Comparison of ENCODE assay signal across 7 mouse cellular contexts in genomic region chr10:127339683-127340576, GRCm38 (mm10). TPM values are rescaled to one million over a fixed set of nuclear protein-coding genes. Genes with fewer than 3 reads are reported as not detected.
DNase-seq lines count a peak whose midpoint lies in the region; ATAC-seq and TF ChIP-seq lines count a peak whose summit lies in the region.

No protein-coding gene starts in this region.

- H3K36me3 ChIP-seq in forebrain, embryonic 11.5 days (ENCODE audit: control insufficient read depth, insufficient read depth, low read length): no peaks in the 10 kb centered on the region
- H3K36me3 ChIP-seq in hindbrain, embryonic 14.5 days (replicated peaks; ENCODE audit: control insufficient read depth, insufficient read depth): no peaks in the 10 kb centered on the region
- no peaks in the 10 kb centered on the region for H3K36me3 ChIP-seq in liver, postnatal 0 days (replicated peaks; ENCODE audit: insufficient read depth, low read length)
- H3K36me3 ChIP-seq in splenic B cell, adult 2 months (ENCODE audit: control insufficient read depth, insufficient read depth, low read length, poor library complexity, severe bottlenecking): no peaks in the 10 kb centered on the region

- TF ChIP-seq EP300 in liver, postnatal 0 days (IDR thresholded peaks at IDR 0.05; ENCODE audit: low read depth): no peak

- peak overlapping the region; percentile 34 for H3K4me3 ChIP-seq in forebrain, embryonic 11.5 days (ENCODE audit: low read depth, low read length)
- H3K4me3 ChIP-seq in hindbrain, embryonic 14.5 days (replicated peaks; ENCODE audit: low read length): peak overlapping the region; percentile 31
- peak overlapping the region; percentile 24 for H3K4me3 ChIP-seq in liver, postnatal 0 days (ENCODE audit: low read depth, low read length)

- peak; percentile 73 for DNase-seq in 416B (ENCODE audit: low read depth)
- peak; percentile 81 for DNase-seq in ES-CJ7 (ENCODE audit: low read depth, low spot score)
- peak; percentile 90 for DNase-seq in forebrain, embryonic 11.5 days (ENCODE audit: low spot score)
- no peak for DNase-seq in hindbrain, embryonic 14.5 days (ENCODE audit: low spot score)
- DNase-seq in liver, postnatal 0 days: peak; percentile 51
- DNase-seq in splenic B cell, adult 2 months (ENCODE audit: low read depth, low spot score): peak; percentile 37
- no peak for DNase-seq in right cerebral cortex, postnatal 36 days (ENCODE audit: low spot score in 2 of 2)

- H3K4me1 ChIP-seq in forebrain, embryonic 11.5 days (replicated peaks; ENCODE audit: control insufficient read depth, insufficient read depth, low read length): peaks cover 8% of the 10 kb centered on the region; the same call in 1 of the 2 replicates
- peaks cover 18% of the 10 kb centered on the region; the same call in 1 of the 2 replicates for H3K4me1 ChIP-seq in hindbrain, embryonic 14.5 days (replicated peaks; ENCODE audit: control insufficient read depth, insufficient read depth, low read length)
- H3K4me1 ChIP-seq in liver, postnatal 0 days (ENCODE audit: insufficient read depth): peaks cover 18% of the 10 kb centered on the region

- TF ChIP-seq CTCF in liver, postnatal 0 days (IDR thresholded peaks at IDR 0.05; ENCODE audit: low read depth): no peak

- H3K9ac ChIP-seq in forebrain, embryonic 11.5 days (ENCODE audit: low read length): peak overlapping the region; percentile 49
- H3K9ac ChIP-seq in hindbrain, embryonic 14.5 days: peak overlapping the region; percentile 31; the same call in 1 of the 2 replicates
- no peak overlapping the region; the same call in 1 of the 2 replicates for H3K9ac ChIP-seq in liver, postnatal 0 days (replicated peaks)

- peak; percentile 59 for ATAC-seq in forebrain, embryonic 11.5 days (replicated peaks; ENCODE audit: low FRiP score)
- ATAC-seq in hindbrain, embryonic 14.5 days (ENCODE audit: low FRiP score): peak; percentile 18; the same call in 1 of the 2 replicates
- no peak for ATAC-seq in liver, postnatal 0 days

- H3K27ac ChIP-seq in forebrain, embryonic 11.5 days (ENCODE audit: low read depth, low read length): peak overlapping the region; percentile 72
- peak overlapping the region; percentile 61 for H3K27ac ChIP-seq in hindbrain, embryonic 14.5 days
- no peak overlapping the region for H3K27ac ChIP-seq in liver, postnatal 0 days (ENCODE audit: low read depth)

- H3K4me2 ChIP-seq in forebrain, embryonic 11.5 days (ENCODE audit: low read depth, low read length, severe bottlenecking): peak overlapping the region; percentile 77
- H3K4me2 ChIP-seq in hindbrain, embryonic 14.5 days (replicated peaks): peak overlapping the region; percentile 52
- H3K4me2 ChIP-seq in liver, postnatal 0 days (ENCODE audit: low read depth, low read length): peak overlapping the region; percentile 70

- WGBS in forebrain, embryonic 11.5 days: under 1% methylated on average over 40 of the region's 42 CpGs
- under 1% methylated on average over 39 of the region's 42 CpGs for WGBS in hindbrain, embryonic 14.5 days
- WGBS in liver, postnatal 0 days (ENCODE audit: insufficient replicate concordance): under 1% methylated on average over 38 of the region's 42 CpGs

- no peaks in the 10 kb centered on the region for H3K9me3 ChIP-seq in forebrain, embryonic 11.5 days (ENCODE audit: control insufficient read depth, low read length)
- no peaks in the 10 kb centered on the region for H3K9me3 ChIP-seq in hindbrain, embryonic 14.5 days (ENCODE audit: control insufficient read depth, low read length)
- no peaks in the 10 kb centered on the region for H3K9me3 ChIP-seq in liver, postnatal 0 days (ENCODE audit: low read length)

- H3K27me3 ChIP-seq in forebrain, embryonic 11.5 days (ENCODE audit: control insufficient read depth, insufficient read depth, low read length): peaks cover 3% of the 10 kb centered on the region; the same call in 1 of the 2 replicates
- H3K27me3 ChIP-seq in hindbrain, embryonic 14.5 days (ENCODE audit: control insufficient read depth, insufficient read depth, low read length): peaks cover 37% of the 10 kb centered on the region
- peaks cover 40% of the 10 kb centered on the region for H3K27me3 ChIP-seq in liver, postnatal 0 days (ENCODE audit: insufficient read depth, low read length)
- H3K27me3 ChIP-seq in splenic B cell, adult 2 months (ENCODE audit: control insufficient read depth, insufficient read depth, low read length, poor library complexity, severe bottlenecking): peaks cover 3% of the 10 kb centered on the region; the same call in 1 of the 2 replicates

RNA-seq across cellular contexts. Expression of gene Gli1, which starts 1.8 kb away (rescaled TPM):
- 6.1 and 6.5 TPM in 2 replicates for polyA plus RNA-seq in forebrain, embryonic 11.5 days (2014; fragmentation: Nextera tagmentation; extraction: Ambion mirVana)
- 1.3 and 1.6 TPM in 2 replicates for polyA plus RNA-seq in hindbrain, embryonic 14.5 days (2014; fragmentation: Nextera tagmentation; extraction: Ambion mirVana)
- polyA plus RNA-seq in liver, postnatal 0 days (2015; fragmentation: Nextera tagmentation; extraction: Ambion mirVana): 0.04 TPM in 2 replicates

RNA-seq across cellular contexts. Expression of gene Inhbe, which starts 14.3 kb away (rescaled TPM):
- 0.05 and 0.07 TPM in 2 replicates for polyA plus RNA-seq in forebrain, embryonic 11.5 days (2014; fragmentation: Nextera tagmentation; extraction: Ambion mirVana)
- polyA plus RNA-seq in hindbrain, embryonic 14.5 days (2014; fragmentation: Nextera tagmentation; extraction: Ambion mirVana): 0.04 TPM in 1 of 2 replicates, not detected in the other
- polyA plus RNA-seq in liver, postnatal 0 days (2015; fragmentation: Nextera tagmentation; extraction: Ambion mirVana): 18.4 and 29.0 TPM in 2 replicates

RNA-seq across cellular contexts. Expression of gene Arhgap9, which starts 18.2 kb away (rescaled TPM):
- polyA plus RNA-seq in forebrain, embryonic 11.5 days (2014; fragmentation: Nextera tagmentation; extraction: Ambion mirVana): 0.88 and 1.7 TPM in 2 replicates
- 0.88 and 1.1 TPM in 2 replicates for polyA plus RNA-seq in hindbrain, embryonic 14.5 days (2014; fragmentation: Nextera tagmentation; extraction: Ambion mirVana)
- polyA plus RNA-seq in liver, postnatal 0 days (2015; fragmentation: Nextera tagmentation; extraction: Ambion mirVana): 13.5 and 14.8 TPM in 2 replicates

RNA-seq across cellular contexts. Expression of gene Mars, which starts 28.3 kb away (rescaled TPM):
- 191 and 195 TPM in 2 replicates for polyA plus RNA-seq in forebrain, embryonic 11.5 days (2014; fragmentation: Nextera tagmentation; extraction: Ambion mirVana)
- polyA plus RNA-seq in hindbrain, embryonic 14.5 days (2014; fragmentation: Nextera tagmentation; extraction: Ambion mirVana): 113 and 124 TPM in 2 replicates
- 51.3 and 62.3 TPM in 2 replicates for polyA plus RNA-seq in liver, postnatal 0 days (2015; fragmentation: Nextera tagmentation; extraction: Ambion mirVana)

RNA-seq across cellular contexts. Expression of gene Inhbc, which starts 30.3 kb away (rescaled TPM):
- polyA plus RNA-seq in forebrain, embryonic 11.5 days (2014; fragmentation: Nextera tagmentation; extraction: Ambion mirVana): not detected in 2 replicates
- not detected in 2 replicates for polyA plus RNA-seq in hindbrain, embryonic 14.5 days (2014; fragmentation: Nextera tagmentation; extraction: Ambion mirVana)
- 21.0 and 27.2 TPM in 2 replicates for polyA plus RNA-seq in liver, postnatal 0 days (2015; fragmentation: Nextera tagmentation; extraction: Ambion mirVana)

Comparison
In these comparisons a context has a peak if more than half of its experiments do, and no peak if none do; other contexts are left out.
1. DNase-seq: peak in 416B (single experiment), ES-CJ7 (single experiment), forebrain, embryonic 11.5 days (single experiment), liver, postnatal 0 days (single experiment) and splenic B cell, adult 2 months (single experiment); none in hindbrain, embryonic 14.5 days (single experiment) and right cerebral cortex, postnatal 36 days (0 of 2).
2. RNA of gene Inhbe, which starts 14.3 kb away (polyA plus RNA-seq): 18.4 to 29.0 TPM in liver, postnatal 0 days; 0.05 to 0.07 TPM in forebrain, embryonic 11.5 days and 0.04 TPM in hindbrain, embryonic 14.5 days; every median in the first group is over 10 times any median in the second.
3. Peak in every context shown above with its lines, with median percentiles within 50 percentile points of each other: H3K4me2 ChIP-seq and H3K4me3 ChIP-seq.